26 mouse cellular contexts compared by ENCODE assay signal in genomic region chr11:62409611-62410010, GRCm38 (mm10). TPM values are rescaled to one million over a fixed set of nuclear protein-coding genes. Genes with fewer than 3 reads are reported as not detected.
DNase-seq lines count a peak whose midpoint lies in the region; ATAC-seq and TF ChIP-seq lines count a peak whose summit lies in the region.
"Had no signal": no experiment of that assay in that cellular context is flagged by ENCODE, and none has a peak within 500 bp of the region (broad histone marks: within the 10 kb centered on the region; RNA-seq: fewer than 3 reads in every experiment).

No protein-coding gene starts in this region.

- no peak overlapping the region for H3K4me3 ChIP-seq in intestine, postnatal 0 days (ENCODE audit: low read depth, low read length)
- H3K4me3 ChIP-seq in intestine, embryonic 16.5 days (ENCODE audit: low read length): no peak overlapping the region
- H3K4me3 ChIP-seq in liver, adult 2 months (ENCODE audit: insufficient read depth, low read depth, low read length): no peak overlapping the region
- H3K4me3 ChIP-seq in liver, embryonic 12.5 days: no peak overlapping the region
- H3K4me3 ChIP-seq: embryonic facial prominence, embryonic 10.5 days; embryonic facial prominence, embryonic 12.5 days; forebrain, embryonic 12.5 days had no signal

- TF ChIP-seq POLR2A in liver, adult 2 months (IDR thresholded peaks at IDR 0.05; ENCODE audit: extremely low read depth, insufficient read depth, low read length): no peak

- WGBS in intestine, postnatal 0 days: 89% methylated on average over 1 of the region's 1 CpGs
- WGBS in intestine, embryonic 16.5 days: 96% methylated on average over 1 of the region's 1 CpGs
- 79% methylated on average over 1 of the region's 1 CpGs for WGBS in liver, adult 2 months
- WGBS in liver, embryonic 12.5 days (ENCODE audit: insufficient replicate concordance): 84% methylated on average over 1 of the region's 1 CpGs

- H3K4me2 ChIP-seq in intestine, postnatal 0 days (replicated peaks; ENCODE audit: low read depth): no peak overlapping the region
- no peak overlapping the region for H3K4me2 ChIP-seq in intestine, embryonic 16.5 days (ENCODE audit: low read depth, low read length)
- H3K4me2 ChIP-seq in liver, embryonic 12.5 days: no peak overlapping the region
- H3K4me2 ChIP-seq: embryonic facial prominence, embryonic 12.5 days; forebrain, embryonic 12.5 days had no signal

- no peak overlapping the region for H3K9ac ChIP-seq in intestine, postnatal 0 days (ENCODE audit: low read depth, low read length)
- no peak overlapping the region for H3K9ac ChIP-seq in intestine, embryonic 16.5 days (ENCODE audit: low read depth, low read length)
- no peak overlapping the region for H3K9ac ChIP-seq in liver, adult 2 months (ENCODE audit: low read depth, low read length)
- H3K9ac ChIP-seq in liver, embryonic 12.5 days: no peak overlapping the region
- H3K9ac ChIP-seq: embryonic facial prominence, embryonic 12.5 days; forebrain, embryonic 12.5 days had no signal

- peak; percentile 19 for DNase-seq in CD4-positive, CD25-positive, alpha-beta regulatory T cell, adult 2 months (ENCODE audit: low read depth, low spot score)
- peak; percentile 67 for DNase-seq in kidney, adult 9 months
- no peak for DNase-seq in kidney, postnatal 25 days
- DNase-seq in liver, adult 2 months (ENCODE audit: extremely low read depth, low read depth, low spot score): peak; percentile 84
- DNase-seq: adrenal gland, adult 8-10 months; adrenal gland, postnatal 14 days; adrenal gland, postnatal 36 days; B cell, adult 2 months; cerebellum, adult 11-12 months; cerebellum, adult 2 months; cerebellum, adult 9-10 months; cerebellum, postnatal 10 days; cerebellum, postnatal 25 days had no signal

- no peaks in the 10 kb centered on the region for H3K27me3 ChIP-seq in intestine, postnatal 0 days (replicated peaks; ENCODE audit: control insufficient read depth, insufficient read depth, low read length)
- H3K27me3 ChIP-seq in intestine, embryonic 16.5 days (replicated peaks; ENCODE audit: control insufficient read depth, insufficient read depth, low read length): no peaks in the 10 kb centered on the region
- H3K27me3 ChIP-seq in liver, adult 2 months (ENCODE audit: control insufficient read depth, insufficient read depth, low read length): no peaks in the 10 kb centered on the region
- H3K27me3 ChIP-seq in liver, embryonic 12.5 days (replicated peaks): no peaks in the 10 kb centered on the region
- H3K27me3 ChIP-seq: CH12.LX; embryonic facial prominence, embryonic 12.5 days; forebrain, embryonic 12.5 days; Patski had no signal

- H3K4me1 ChIP-seq in intestine, postnatal 0 days (replicated peaks; ENCODE audit: control insufficient read depth, insufficient read depth, low read length): no peaks in the 10 kb centered on the region
- no peaks in the 10 kb centered on the region for H3K4me1 ChIP-seq in intestine, embryonic 16.5 days (ENCODE audit: control insufficient read depth, insufficient read depth, low read length)
- H3K4me1 ChIP-seq in liver, adult 2 months (ENCODE audit: control insufficient read depth, insufficient read depth, low read length): peaks cover 4% of the 10 kb centered on the region
- no peaks in the 10 kb centered on the region for H3K4me1 ChIP-seq in liver, embryonic 12.5 days
- H3K4me1 ChIP-seq: embryonic facial prominence, embryonic 10.5 days; embryonic facial prominence, embryonic 12.5 days; forebrain, embryonic 12.5 days had no signal

- peaks cover 27% of the 10 kb centered on the region for H3K36me3 ChIP-seq in intestine, postnatal 0 days (ENCODE audit: control insufficient read depth, insufficient read depth)
- H3K36me3 ChIP-seq in intestine, embryonic 16.5 days (ENCODE audit: control insufficient read depth, insufficient read depth, low read length): no peaks in the 10 kb centered on the region
- peaks cover 31% of the 10 kb centered on the region for H3K36me3 ChIP-seq in liver, adult 2 months (ENCODE audit: control insufficient read depth, insufficient read depth, low read length)
- peaks cover 72% of the 10 kb centered on the region for H3K36me3 ChIP-seq in liver, embryonic 12.5 days

- no peak overlapping the region for H3K27ac ChIP-seq in intestine, postnatal 0 days (ENCODE audit: low read depth, low read length)
- H3K27ac ChIP-seq in intestine, embryonic 16.5 days (ENCODE audit: low read length): no peak overlapping the region
- peak overlapping the region; percentile 79 for H3K27ac ChIP-seq in liver, adult 2 months (replicated peaks; ENCODE audit: insufficient read depth, low read depth, low read length)
- no peak overlapping the region for H3K27ac ChIP-seq in liver, embryonic 12.5 days
- H3K27ac ChIP-seq: embryonic facial prominence, embryonic 10.5 days; embryonic facial prominence, embryonic 12.5 days; forebrain, embryonic 12.5 days had no signal

- ATAC-seq in CD4-positive, CD25-positive, alpha-beta regulatory T cell, adult 4 months: no peak
- 0 out of 2 replicates have a peak, but pooled peaks have one; percentile 38 for ATAC-seq in intestine, postnatal 0 days
- no peak for ATAC-seq in intestine, embryonic 16.5 days
- no peak for ATAC-seq in liver, embryonic 12.5 days
- ATAC-seq: activated CD4-positive, CD25-positive, alpha-beta regulatory T cell, adult 4 months; forebrain, embryonic 14.5 days; forebrain, embryonic 16.5 days; Patski had no signal

- H3K79me2 ChIP-seq in liver, adult 2 months (ENCODE audit: control insufficient read depth, insufficient read depth, low read length): no peaks in the 10 kb centered on the region; the same call in 1 of the 2 replicates

- H3K9me3 ChIP-seq in intestine, postnatal 0 days (ENCODE audit: control insufficient read depth): no peaks in the 10 kb centered on the region
- H3K9me3 ChIP-seq in intestine, embryonic 16.5 days (ENCODE audit: control insufficient read depth, low read length): no peaks in the 10 kb centered on the region
- H3K9me3 ChIP-seq in liver, embryonic 12.5 days (replicated peaks): no peaks in the 10 kb centered on the region
- H3K9me3 ChIP-seq: embryonic facial prominence, embryonic 10.5 days; embryonic facial prominence, embryonic 12.5 days; forebrain, embryonic 12.5 days; G1E had no signal

- TF ChIP-seq CTCF in intestine, postnatal 0 days (IDR thresholded peaks at IDR 0.05; ENCODE audit: low read depth): no peak
- TF ChIP-seq CTCF in liver, adult 2 months (IDR thresholded peaks at IDR 0.05; ENCODE audit: low read depth, low read length): no peak

RNA-seq across cellular contexts. Expression of gene Pigl, which starts 48.6 kb away (rescaled TPM):
- 10 to 100 TPM in 1 of 2 experiments, 1 to 10 TPM in 1; 9.2 to 13.9 TPM for polyA plus RNA-seq in CD4-positive, CD25-positive, alpha-beta regulatory T cell, adult 4 months (2017; shearing (Covaris generic))
- 8.3 and 8.9 TPM in 2 replicates for polyA plus RNA-seq in intestine, postnatal 0 days (2015; fragmentation: Nextera tagmentation; extraction: Ambion mirVana)
- 11.8 and 12.7 TPM in 2 replicates for polyA plus RNA-seq in intestine, embryonic 16.5 days (2015; fragmentation: Nextera tagmentation; extraction: Ambion mirVana)
- total RNA-seq in liver, adult 2 months (2014; rRNA removed): 1.5 and 1.9 TPM in 2 replicates
- 2.8 and 3.6 TPM in 2 replicates for polyA plus RNA-seq in liver, adult 2 months (2012; rRNA removed)
- polyA plus RNA-seq in liver, embryonic 12.5 days (2016; fragmentation: Nextera tagmentation; extraction: Ambion mirVana): 7.9 TPM in 2 replicates

RNA-seq across cellular contexts. Expression of gene Ncor1, which starts 48.7 kb away (rescaled TPM):
- 100 to 1,000 TPM; 170 to 205 TPM for polyA plus RNA-seq in CD4-positive, CD25-positive, alpha-beta regulatory T cell, adult 4 months (2017; shearing (Covaris generic))
- 114 and 140 TPM in 2 replicates for polyA plus RNA-seq in intestine, postnatal 0 days (2015; fragmentation: Nextera tagmentation; extraction: Ambion mirVana)
- polyA plus RNA-seq in intestine, embryonic 16.5 days (2015; fragmentation: Nextera tagmentation; extraction: Ambion mirVana): 40.2 and 42.0 TPM in 2 replicates
- total RNA-seq in liver, adult 2 months (2014; rRNA removed): 48.0 and 51.4 TPM in 2 replicates
- 45.7 and 46.8 TPM in 2 replicates for polyA plus RNA-seq in liver, adult 2 months (2012; rRNA removed)
- 108 and 112 TPM in 2 replicates for polyA plus RNA-seq in liver, embryonic 12.5 days (2016; fragmentation: Nextera tagmentation; extraction: Ambion mirVana)

Comparison
In these comparisons a context has a peak if more than half of its experiments do, and no peak if none do; other contexts are left out.
1. DNase-seq: peak in CD4-positive, CD25-positive, alpha-beta regulatory T cell, adult 2 months (single experiment), kidney, adult 9 months (single experiment) and liver, adult 2 months (single experiment); none in kidney, postnatal 25 days (0 of 2).